Mouse (Mus musculus): Measurements from ENCODE around the gene Gpc5.

Gene Gpc5

GRCm38 (mm10) chr14:115106326-115106725, 14.3 kb downstream of the Gpc5 start:
- DNase-seq (ENCODE audit: low read depth, low spot score), result no peak

- no peak for DNase-seq (ENCODE audit: low read depth, low spot score)
These were observed 15.5 kb downstream of the Gpc5 start for GRCm38 (mm10) chr14:115107467-115107866.

- DNase-seq (ENCODE audit: low read depth, low spot score), result no peak
These were observed 26.6 kb downstream of the Gpc5 start for GRCm38 (mm10) chr14:115118626-115119025.

GRCm38 (mm10) chr14:115148821-115149220, 56.8 kb downstream of the Gpc5 start:
- DNase-seq (ENCODE audit: low read depth, low spot score), result peak; percentile 28

GRCm38 (mm10) chr14:115156597-115156996, 64.6 kb downstream of the Gpc5 start:
- DNase-seq (ENCODE audit: low read depth, low spot score), result no peak

GRCm38 (mm10) chr14:115177322-115177836, 85.4 kb downstream of the Gpc5 start:
- DNase-seq (ENCODE audit: low read depth, low spot score), result no peak

- peak; percentile 51 for DNase-seq (ENCODE audit: low read depth, low spot score)
These were observed 87.9 kb downstream of the Gpc5 start for GRCm38 (mm10) chr14:115179925-115180324.

GRCm38 (mm10) chr14:115188256-115188655, 96.2 kb downstream of the Gpc5 start:
- DNase-seq (ENCODE audit: low read depth, low spot score), result no peak

- DNase-seq (ENCODE audit: low read depth, low spot score), result no peak
These were observed 136.1 kb downstream of the Gpc5 start for GRCm38 (mm10) chr14:115228075-115228474.

- DNase-seq (ENCODE audit: low read depth, low spot score), result no peak
These were observed 144.4 kb downstream of the Gpc5 start for GRCm38 (mm10) chr14:115236387-115236786.

- DNase-seq (ENCODE audit: low read depth, low spot score), result no peak
These were observed 148.8 kb downstream of the Gpc5 start for GRCm38 (mm10) chr14:115240621-115241373.

- DNase-seq (ENCODE audit: low read depth, low spot score), result no peak
These were observed 158.5 kb downstream of the Gpc5 start for GRCm38 (mm10) chr14:115250537-115250936.

GRCm38 (mm10) chr14:115251791-115252190, 159.8 kb downstream of the Gpc5 start:
- DNase-seq (ENCODE audit: low read depth, low spot score), result no peak

GRCm38 (mm10) chr14:115253155-115253554, 161.1 kb downstream of the Gpc5 start:
- DNase-seq (ENCODE audit: low read depth, low spot score), result no peak

GRCm38 (mm10) chr14:115253685-115254084, 161.7 kb downstream of the Gpc5 start:
- no peak for DNase-seq (ENCODE audit: low read depth, low spot score)

GRCm38 (mm10) chr14:115269703-115270402, 177.8 kb downstream of the Gpc5 start:
- no peak for DNase-seq (ENCODE audit: low read depth, low spot score)

GRCm38 (mm10) chr14:115270445-115270844, 178.4 kb downstream of the Gpc5 start:
- DNase-seq (ENCODE audit: low read depth, low spot score), result no peak

GRCm38 (mm10) chr14:115282782-115283181, 190.8 kb downstream of the Gpc5 start:
- DNase-seq (ENCODE audit: low read depth, low spot score), result no peak

- no peak for DNase-seq (ENCODE audit: low read depth, low spot score)
These were observed 232.2 kb downstream of the Gpc5 start for GRCm38 (mm10) chr14:115324247-115324646.

GRCm38 (mm10) chr14:115326426-115326825, 234.4 kb downstream of the Gpc5 start:
- DNase-seq (ENCODE audit: low read depth, low spot score), result no peak

GRCm38 (mm10) chr14:115339084-115339483, 247.1 kb downstream of the Gpc5 start:
- peak; percentile 40 for DNase-seq (ENCODE audit: low read depth, low spot score)

- DNase-seq (ENCODE audit: low read depth, low spot score), result no peak
These were observed 250.6 kb downstream of the Gpc5 start for GRCm38 (mm10) chr14:115342597-115342996.

- no peak for DNase-seq (ENCODE audit: low read depth, low spot score)
These were observed 257.4 kb downstream of the Gpc5 start for GRCm38 (mm10) chr14:115349448-115349847.

Data from R1 (cell line).